Mouse (Mus musculus) heart, adult 2 months (tissue): ENCODE measurements around the gene Ndufb8.

Source experiments
- CTCF ChIP-seq: fragments of 200-600 bp; IDR thresholded peaks from 2 replicates; pipeline ENCODE4 v1.8.1; 2022; ENCODE audit warnings: antibody characterized with exemption, mild to moderate bottlenecking, moderate library complexity
- EP300 ChIP-seq: fragments of 200-500 bp; IDR thresholded peaks from 2 replicates; pipeline ENCODE4 v1.6.1; 2011; ENCODE audit warnings: low read depth, low read length, control low read depth; ENCODE audit not compliant: insufficient read depth
- POLR2A ChIP-seq: fragments of 200-500 bp; IDR thresholded peaks from 2 replicates; pipeline ENCODE4 v1.6.1; 2011; ENCODE audit warnings: mild to moderate bottlenecking, low read depth, low read length, control low read depth; ENCODE audit not compliant: insufficient read depth

- TF ChIP-seq CTCF (peak; percentile 30), EP300 (no peak), POLR2A (no peak)
Observed at GRCm38 (mm10) chr19:44511451-44512231, 43.6 kb downstream of the Ndufb8 start.
